Mouse (Mus musculus) ZHBTc4 (cell line): ENCODE results near the gene Gpr174.

Source experiments
- DNase-seq: peaks from one replicate; pipeline ENCODE4 v3.0.0-alpha.2; 2011; ENCODE audit warnings: low read depth, low spot score

Gene Gpr174

DNA sequence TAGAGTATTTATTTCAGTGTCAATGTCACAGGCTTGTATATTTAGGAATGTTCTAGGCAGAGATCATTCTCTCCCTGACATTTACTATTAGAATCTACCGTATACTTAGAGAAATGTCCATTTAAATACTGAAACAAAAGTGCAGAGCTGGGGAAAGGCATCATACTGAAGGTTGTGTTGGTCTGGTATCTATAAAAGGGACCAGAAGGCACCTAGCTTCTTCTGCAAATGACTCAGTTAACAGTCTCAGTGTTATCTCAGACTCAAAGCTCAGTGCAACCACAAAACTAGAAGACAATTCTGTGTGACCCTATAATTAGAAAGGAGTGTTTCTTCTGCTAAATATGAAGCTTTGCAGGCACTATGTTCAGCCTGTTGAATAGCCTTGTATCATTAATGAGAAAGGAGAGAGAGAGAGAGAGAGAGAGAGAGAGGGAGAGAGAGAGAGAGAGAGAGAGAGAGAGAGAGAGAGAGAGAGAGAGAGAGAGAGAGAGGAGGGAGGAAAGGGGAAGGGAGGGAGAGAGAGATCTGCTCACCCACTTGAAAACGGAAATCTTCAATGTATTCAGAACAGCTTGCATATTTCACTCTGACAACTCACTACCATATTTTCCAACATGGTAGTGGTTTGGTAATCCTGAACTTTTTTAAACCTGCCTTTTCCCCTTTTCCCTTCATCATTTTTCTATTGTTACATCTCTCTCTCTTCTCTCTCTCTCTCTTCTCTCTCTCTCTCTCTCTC lies at the start of gene Gpr174:
Gpr174 (plus strand) TSS at position 393 of the 742 bp plus-strand sequence.
- DNase-seq, result no peak

DNA sequence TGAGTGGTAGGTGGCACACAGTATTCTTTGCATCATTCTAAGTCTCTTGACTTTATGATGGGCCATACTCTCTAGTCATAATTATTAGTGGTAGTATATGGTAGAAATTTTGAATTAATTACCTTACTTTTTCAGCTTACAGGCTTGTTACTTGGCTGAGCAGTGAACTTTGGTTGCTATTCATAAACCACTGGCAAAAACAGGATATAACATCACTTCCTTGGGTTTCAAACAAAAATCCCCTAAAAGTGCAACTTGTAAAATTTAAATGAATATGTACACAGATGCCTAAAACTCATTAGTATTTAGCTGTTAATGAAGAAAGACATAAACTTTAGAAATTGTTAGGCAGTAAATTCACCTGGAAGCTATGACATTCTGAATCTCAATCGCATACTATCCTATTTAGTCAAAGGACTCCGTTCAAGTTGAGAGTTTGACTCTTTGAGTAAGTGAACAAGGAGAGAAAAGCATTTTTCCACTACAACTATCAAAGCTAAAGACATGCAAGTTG lies 38.0 kb upstream of the Gpr174 start:
- no peak for DNase-seq

DNA sequence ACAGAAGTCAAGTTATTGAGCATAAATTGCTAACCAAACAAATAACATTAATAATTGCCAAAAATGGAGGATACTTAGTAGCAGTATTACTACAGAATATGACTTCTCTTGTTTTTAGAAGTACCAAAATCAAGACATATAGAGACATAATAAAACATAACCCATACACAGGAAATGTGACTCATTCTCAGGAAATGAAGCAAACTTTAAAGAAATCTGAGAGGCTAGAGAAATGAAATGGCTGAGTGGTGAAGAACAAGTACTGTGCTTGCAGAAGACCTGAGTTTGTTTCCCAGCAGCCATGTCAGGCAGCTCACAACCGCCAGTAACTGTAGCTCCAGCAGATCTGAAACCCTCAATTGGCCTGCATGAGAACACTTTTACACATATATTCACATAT lies 30.8 kb upstream of the Gpr174 start:
- no peak for DNase-seq

DNA sequence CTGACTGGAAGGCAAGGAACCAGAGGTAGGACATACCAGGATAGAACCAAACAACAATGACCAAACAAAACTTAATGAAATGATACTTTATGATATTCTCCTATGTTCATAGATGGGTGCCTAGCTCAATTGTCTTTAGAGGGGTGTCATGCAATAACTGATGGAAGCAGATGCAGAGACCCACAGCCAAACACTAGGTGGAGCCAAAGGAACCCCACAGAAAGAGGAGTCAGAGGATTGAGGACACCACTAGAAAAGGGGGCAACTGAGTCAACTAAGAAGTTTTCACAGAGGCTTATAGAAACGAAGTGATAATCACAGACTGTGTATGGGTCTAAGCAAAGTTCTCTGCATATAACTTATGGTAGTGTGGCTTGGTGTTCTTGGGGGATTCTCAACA lies 24.5 kb upstream of the Gpr174 start:
- no peak for DNase-seq

DNA sequence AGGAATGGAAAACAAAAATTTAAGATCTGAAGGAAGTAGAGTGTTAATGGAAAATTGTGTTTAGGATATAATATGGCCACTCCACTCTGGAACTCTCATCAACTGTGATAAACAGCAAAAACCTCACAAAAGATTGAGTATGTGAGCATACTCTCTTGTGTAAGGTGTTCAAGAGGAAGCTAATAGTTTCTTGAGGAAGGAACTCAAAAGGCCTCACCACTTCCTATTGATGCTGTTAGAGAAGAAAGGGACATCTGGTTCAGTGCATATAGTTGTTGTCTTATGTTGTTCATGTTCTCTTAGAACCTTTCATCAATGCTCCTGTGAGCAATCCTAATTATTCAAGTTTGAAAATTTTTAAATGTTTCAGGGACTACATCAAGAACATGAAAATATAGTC lies 21.0 kb upstream of the Gpr174 start:
- no peak for DNase-seq

DNA sequence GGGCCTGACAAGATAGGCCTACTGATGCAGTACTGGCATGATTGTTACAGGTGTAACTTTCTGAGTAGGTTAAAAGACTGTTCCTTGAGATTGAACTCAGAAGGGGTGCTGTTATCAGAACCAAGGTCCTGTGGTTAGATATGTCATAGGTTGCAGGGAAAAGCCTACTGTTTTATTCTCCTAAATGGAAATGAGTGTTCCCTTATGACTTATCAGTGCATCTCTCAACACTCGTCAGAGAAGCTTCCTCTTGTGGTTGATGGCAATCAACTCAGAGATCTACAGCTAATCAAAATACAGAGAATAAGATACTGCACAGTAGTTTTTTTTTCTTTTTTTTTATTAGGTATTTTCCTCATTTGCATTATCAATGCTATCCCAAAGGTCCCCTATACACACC lies 19.2 kb upstream of the Gpr174 start:
- no peak for DNase-seq

DNA sequence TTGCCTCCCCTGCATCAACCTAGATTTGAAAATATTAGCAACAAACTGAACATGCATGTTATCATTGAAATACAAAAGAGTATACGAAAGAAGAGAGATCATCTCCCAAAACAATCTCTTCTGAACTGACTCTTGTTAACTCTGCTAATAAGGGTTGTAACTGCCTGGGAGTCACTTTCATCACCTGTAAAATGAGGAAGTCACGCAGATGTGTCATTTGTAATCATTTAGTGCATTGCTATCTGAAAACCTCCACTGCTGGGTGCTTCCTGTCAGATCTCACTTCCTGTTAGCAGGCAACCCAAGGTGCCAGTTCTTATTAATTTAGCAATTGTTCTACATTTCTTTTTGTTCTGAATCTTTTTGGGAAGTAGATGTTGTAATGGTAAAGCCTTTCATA lies 5.3 kb upstream of the Gpr174 start:
- DNase-seq, result no peak

DNA sequence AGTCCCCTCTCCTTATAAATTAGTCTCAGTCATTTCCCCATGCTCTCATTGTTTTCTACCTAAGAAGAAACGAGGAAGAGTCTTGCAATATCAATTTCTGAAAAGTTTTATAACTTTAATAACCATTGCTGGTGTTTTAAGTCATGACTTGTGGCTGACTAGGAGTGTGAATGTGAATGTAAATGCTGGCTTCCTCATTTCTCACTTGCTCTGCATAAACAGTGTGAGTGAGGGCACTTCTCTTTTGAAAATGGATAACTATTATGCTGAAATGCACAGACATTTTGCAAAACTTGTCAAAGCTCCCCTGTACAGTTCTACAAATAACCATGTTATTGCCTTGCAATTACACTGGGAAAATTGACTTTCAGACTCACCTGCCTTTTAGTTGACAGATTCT lies 8.9 kb downstream of the Gpr174 start:
- no peak for DNase-seq

DNA sequence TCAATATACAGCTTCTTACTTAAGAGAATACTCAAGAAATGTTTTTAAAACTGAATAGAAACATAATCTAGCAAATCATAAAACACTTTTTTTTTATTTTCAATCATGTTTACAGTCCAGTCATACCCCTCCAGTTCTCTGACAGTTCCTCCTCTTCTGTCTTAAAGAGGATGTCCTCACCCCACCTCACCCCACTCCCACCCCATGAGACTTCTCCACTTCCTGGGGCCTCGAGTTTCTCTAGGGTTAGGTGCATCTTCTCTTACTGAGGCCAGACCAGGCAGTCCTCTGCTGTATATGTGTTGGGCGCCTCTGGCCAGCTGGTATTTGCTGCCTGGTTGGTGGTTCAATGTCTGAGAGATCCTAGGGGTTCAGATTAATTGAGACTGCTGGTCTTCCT lies 21.9 kb downstream of the Gpr174 start:
- no peak for DNase-seq

DNA sequence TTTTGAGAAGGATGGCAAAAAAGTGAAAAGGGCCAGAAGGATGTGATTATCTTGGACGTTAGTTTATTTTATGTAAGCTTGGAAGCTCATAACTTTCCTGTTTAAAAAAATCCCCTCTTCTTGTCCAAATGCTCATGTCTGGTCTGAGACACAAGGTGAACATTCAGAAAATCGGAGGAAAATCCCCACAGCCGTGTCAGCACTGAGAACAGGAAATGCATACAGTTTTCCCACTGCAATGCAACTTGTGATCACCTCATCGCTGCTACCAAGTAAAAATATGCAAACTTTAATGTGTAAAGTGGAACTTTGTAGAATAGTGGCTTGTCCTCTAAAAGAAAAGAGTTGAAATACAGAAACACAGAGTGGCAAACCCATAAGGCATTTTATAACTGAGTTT lies 28.5 kb downstream of the Gpr174 start:
- no peak for DNase-seq

DNA sequence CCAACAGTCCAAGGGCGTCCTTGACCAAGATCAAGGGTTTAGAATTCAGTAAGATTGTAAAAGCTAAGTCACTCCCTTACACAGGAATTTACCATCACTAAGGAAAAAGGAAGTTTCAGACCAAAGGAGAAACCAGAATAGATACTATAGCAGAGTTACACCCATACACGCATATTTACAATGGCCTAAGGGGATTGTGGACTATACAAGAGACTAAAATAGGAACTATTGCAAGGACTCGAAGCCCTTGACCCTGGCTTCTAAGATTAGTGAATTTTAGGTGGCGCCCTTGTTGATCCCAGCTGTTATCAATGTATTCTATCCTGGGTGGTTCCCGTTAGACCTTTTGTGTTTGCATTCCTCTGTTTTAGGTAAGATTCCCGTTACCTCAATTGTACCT lies 42.2 kb downstream of the Gpr174 start:
- DNase-seq, result peak; percentile 72

DNA sequence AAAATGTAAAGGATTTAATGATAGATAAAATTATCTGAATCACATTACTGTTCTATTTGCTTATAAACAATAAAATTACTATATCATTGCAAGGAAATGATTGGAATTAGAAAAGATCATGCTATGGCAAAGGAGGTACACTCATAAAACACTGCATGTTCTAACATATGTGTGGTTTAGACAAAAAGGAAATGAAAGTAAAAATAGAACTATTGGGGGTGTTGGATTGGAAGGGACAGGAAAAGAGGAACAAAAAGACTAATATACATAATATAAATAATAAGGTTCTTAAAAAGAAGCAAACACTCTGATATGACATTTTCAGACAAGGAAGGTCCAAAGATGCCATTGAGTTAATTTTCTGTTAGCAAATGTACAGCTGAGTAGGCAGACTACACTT lies 43.1 kb downstream of the Gpr174 start:
- no peak for DNase-seq

DNA sequence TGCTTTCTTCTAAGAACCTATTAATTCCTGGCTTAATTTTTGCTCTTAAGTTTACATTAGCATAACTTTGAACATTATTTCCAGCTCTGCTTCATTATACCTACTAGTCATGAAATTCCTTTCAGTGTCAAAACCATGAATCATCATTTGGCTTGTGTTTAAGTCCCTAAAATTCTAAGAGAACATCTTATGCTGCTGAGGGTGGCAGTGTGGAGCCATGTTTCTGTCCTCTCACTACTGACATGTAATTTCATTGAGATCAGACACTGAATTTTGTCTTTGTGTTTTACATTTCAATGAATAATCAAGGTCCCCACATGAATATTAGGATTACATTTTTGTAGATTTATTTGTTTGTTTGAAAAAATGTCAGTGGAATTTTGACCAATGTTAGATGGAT lies 50.8 kb downstream of the Gpr174 start:
- DNase-seq, result no peak

DNA sequence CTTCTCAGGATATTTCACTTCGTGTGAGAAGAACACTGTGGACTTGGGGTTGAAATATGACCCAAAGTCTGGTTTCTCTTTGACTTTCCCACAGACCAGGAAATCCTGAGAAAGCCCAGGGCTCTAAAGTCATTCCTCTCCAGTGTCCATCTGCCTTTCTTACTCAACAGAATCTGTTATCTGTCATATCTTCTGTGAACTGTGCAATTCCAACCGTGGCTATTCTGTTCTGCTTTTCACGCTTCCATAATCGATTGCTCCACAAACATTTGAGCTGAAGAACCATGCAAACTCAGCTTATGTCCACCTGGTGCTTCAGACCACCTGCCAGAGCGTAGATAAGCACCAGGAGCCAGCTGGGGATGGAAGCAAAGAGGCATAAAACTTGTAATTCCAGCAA lies 56.9 kb downstream of the Gpr174 start:
- DNase-seq, result no peak

DNA sequence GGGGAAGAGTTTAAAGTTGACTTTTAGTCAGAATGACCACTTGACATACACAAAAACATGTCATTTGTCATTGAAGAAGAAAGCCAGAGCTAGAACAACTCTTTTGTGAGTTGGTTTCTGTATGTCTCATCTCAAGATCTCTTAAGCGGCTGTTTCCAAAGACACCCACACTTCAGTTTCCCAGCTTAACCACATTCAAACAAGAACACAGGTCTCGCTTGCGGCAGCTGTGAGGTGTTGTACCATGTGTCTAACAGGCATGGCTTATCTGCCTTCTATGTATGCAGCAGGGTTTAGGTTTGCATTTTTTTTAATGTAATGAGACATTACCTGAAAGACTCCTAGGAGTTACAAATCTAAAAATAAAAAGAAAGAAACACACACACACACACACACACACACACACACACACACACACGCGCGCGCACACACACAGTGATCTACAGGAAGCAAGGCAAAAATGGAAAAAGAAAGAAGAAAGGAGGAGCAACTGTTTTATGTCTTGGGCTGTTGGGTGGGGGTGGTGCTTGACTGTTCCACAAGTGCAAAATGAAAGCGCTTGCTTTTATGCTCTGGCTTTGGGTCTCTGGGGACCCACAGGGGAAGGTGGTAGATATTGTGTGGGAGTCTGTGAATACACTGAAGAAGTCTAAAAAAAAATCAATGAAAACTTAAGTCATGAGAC lies 70.2 kb downstream of the Gpr174 start:
- no peak for DNase-seq

DNA sequence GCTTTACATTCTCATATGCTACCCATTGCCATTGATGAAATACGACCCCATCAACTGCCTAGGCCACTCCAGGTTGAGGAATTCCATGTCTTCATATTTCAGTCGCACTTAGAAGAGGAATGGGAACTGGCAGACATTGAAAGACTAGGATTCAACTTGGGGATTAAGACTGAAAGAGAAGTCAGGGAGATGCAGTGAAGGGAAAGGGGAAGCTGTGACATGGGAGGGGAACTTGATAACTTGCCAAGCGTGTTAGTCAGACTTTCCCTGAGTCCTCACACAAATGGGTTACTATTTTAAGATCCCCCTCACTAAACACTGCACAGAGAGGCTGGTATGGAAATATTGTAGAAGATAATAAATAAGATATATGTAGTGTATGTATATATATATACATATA lies 74.2 kb downstream of the Gpr174 start:
- no peak for DNase-seq

DNA sequence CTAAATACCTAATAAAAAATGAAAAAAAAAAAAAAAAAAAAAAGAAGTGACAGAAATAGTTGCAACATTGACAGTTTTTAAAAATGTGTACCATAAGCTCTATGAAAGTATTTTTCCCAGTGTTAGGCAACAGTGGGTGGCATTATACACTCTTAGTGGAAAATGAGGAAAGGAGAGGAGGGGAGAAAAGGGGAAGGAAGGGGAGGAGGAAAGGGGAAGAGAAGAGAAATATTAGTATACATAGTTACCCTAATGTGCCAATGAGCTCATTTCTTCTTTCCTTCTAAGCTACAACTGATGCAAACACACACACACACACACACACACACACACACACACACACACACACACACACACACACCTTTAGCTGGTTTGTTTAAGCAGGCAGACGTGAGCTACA lies 80.9 kb downstream of the Gpr174 start:
- DNase-seq, result no peak

DNA sequence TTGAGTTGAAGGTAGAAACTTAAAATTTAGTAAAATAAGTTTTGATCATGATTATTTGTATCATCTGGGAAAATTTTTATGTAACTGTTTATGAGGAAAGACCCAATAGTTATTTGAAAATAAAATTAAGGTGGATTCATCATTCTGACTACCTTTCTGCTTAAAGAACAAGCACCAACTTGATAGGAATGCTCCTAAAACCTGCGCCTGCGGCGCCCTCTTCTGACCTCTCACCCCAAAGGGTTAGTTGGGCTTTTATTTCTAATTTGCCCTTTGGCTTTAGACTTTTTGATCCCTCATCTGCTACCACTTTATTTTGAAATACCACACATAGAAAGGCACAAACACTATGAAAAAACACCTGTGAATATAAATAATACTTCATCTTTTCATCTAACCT lies 86.3 kb downstream of the Gpr174 start:
- DNase-seq, result peak; percentile 12
